Mouse (Mus musculus) embryonic facial prominence, embryonic 13.5 days (tissue): Measurements from ENCODE around the gene Bcat2. TPM values are rescaled to one million over a fixed set of nuclear protein-coding genes. Genes with fewer than 3 reads are reported as not detected.

ENCODE experiments used
- ATAC-seq: fragments of 200-750 bp; cut with Nextera tagmentation; 2 replicates; pipeline ENCODE4 v1.8.0; 2017; ENCODE audit warnings: low read depth; ENCODE audit not compliant: insufficient number of reproducible peaks, insufficient read depth, low FRiP score, low TSS enrichment
- H3K27ac ChIP-seq: fragments of 300-500 bp; sonication (generic); 2 replicates; pipeline ENCODE4 v1.5.1; 2015; ENCODE audit warnings: moderate library complexity, mild to moderate bottlenecking, inconsistent platforms
- H3K27me3 ChIP-seq: fragments of 300-500 bp; sonication (generic); 2 replicates; pipeline ENCODE4 v1.6.1; 2015; ENCODE audit warnings: mild to moderate bottlenecking, inconsistent platforms
- H3K36me3 ChIP-seq: fragments of 300-500 bp; sonication (generic); 2 replicates; pipeline ENCODE4 v1.6.1; 2015; ENCODE audit warnings: mild to moderate bottlenecking, inconsistent platforms
- H3K4me1 ChIP-seq: fragments of 300-500 bp; sonication (generic); 2 replicates; pipeline ENCODE4 v1.6.1; 2015; ENCODE audit warnings: inconsistent platforms
- H3K4me2 ChIP-seq: fragments of 300-500 bp; sonication (generic); 2 replicates; pipeline ENCODE4 v1.6.1; 2015; ENCODE audit warnings: moderate library complexity, mild to moderate bottlenecking, inconsistent platforms
- H3K4me3 ChIP-seq: fragments of 300-500 bp; sonication (generic); 2 replicates; pipeline ENCODE4 v1.5.1; 2015; ENCODE audit warnings: mild to moderate bottlenecking, inconsistent platforms
- H3K9ac ChIP-seq: fragments of 300-500 bp; sonication (generic); 2 replicates; pipeline ENCODE4 v1.6.1; 2015; ENCODE audit warnings: mild to moderate bottlenecking, inconsistent platforms
- H3K9me3 ChIP-seq: fragments of 300-500 bp; sonication (generic); 2 replicates; pipeline ENCODE4 v1.6.1; 2016; ENCODE audit warnings: inconsistent platforms
- WGBS: fragments of 180-500 bp; shearing (Covaris S2); methylation state at CpG from one replicate; pipeline ENCODE4 v1.1.7; 2015; ENCODE audit warnings: mixed read lengths; 5-methylcytosine and 5-hydroxymethylcytosine counted together
- polyA plus RNA-seq: library from polyadenylated mRNA; unstranded; fragments of >200 nt; fragmentation: Nextera tagmentation; extraction: Ambion mirVana; gene quantifications from 2 replicates; pipeline ENCODE4 v1.2.1, GENCODE M21; 2015

Gene Bcat2
- polyA plus RNA-seq, 1 experiment from 2014 or later = 68.4 TPM

- peaks cover 9% of the 10 kb centered on the region; the same call in 1 of the 2 replicates for H3K4me1 ChIP-seq
- H3K4me3 ChIP-seq = no peak overlapping the region
- WGBS = 81% methylated on average over 7 of the region's 7 CpGs
- no peak overlapping the region for H3K4me2 ChIP-seq
- ATAC-seq = no peak
- no peak overlapping the region for H3K9ac ChIP-seq
- no peaks in the 10 kb centered on the region for H3K9me3 ChIP-seq
- H3K27ac ChIP-seq = no peak overlapping the region
- H3K36me3 ChIP-seq = peaks cover 10% of the 10 kb centered on the region
- H3K27me3 ChIP-seq = no peaks in the 10 kb centered on the region
Measured at GRCm38 (mm10) chr7:45591880-45592279, 21.9 kb downstream of the Bcat2 start.

- H3K4me3 ChIP-seq = no peak overlapping the region
- H3K4me1 ChIP-seq = peaks cover 9% of the 10 kb centered on the region; the same call in 1 of the 2 replicates
- no peak overlapping the region for H3K9ac ChIP-seq
- ATAC-seq = no peak
- no peaks in the 10 kb centered on the region for H3K9me3 ChIP-seq
- no peak overlapping the region for H3K27ac ChIP-seq
- 14% methylated on average over 10 of the region's 10 CpGs for WGBS
- no peaks in the 10 kb centered on the region for H3K27me3 ChIP-seq
- H3K36me3 ChIP-seq = peaks cover under 1% of the 10 kb centered on the region; the same call in 1 of the 2 replicates
- H3K4me2 ChIP-seq = no peak overlapping the region
Measured at GRCm38 (mm10) chr7:45593118-45593815, 23.3 kb downstream of the Bcat2 start.

- Histone ChIP-seq H3K9me3 (no peaks in the 10 kb centered on the region), H3K27ac (no peak overlapping the region), H3K9ac (no peak overlapping the region), H3K4me3 (no peak overlapping the region), H3K36me3 (no peaks in the 10 kb centered on the region), H3K4me1 (peaks cover 4% of the 10 kb centered on the region; the same call in 1 of the 2 replicates), H3K27me3 (no peaks in the 10 kb centered on the region), H3K4me2 (no peak overlapping the region)
- 63% methylated on average over 4 of the region's 4 CpGs for WGBS
- no peak for ATAC-seq
Measured at GRCm38 (mm10) chr7:45595176-45595575, 25.2 kb downstream of the Bcat2 start.

GRCm38 (mm10) chr7:45596107-45596506 is 26.2 kb downstream of the Bcat2 start:
- WGBS = 80% methylated on average over 1 of the region's 1 CpGs
- H3K27me3 ChIP-seq = no peaks in the 10 kb centered on the region
- H3K9ac ChIP-seq = no peak overlapping the region
- ATAC-seq = no peak
- no peak overlapping the region for H3K27ac ChIP-seq
- H3K4me2 ChIP-seq = no peak overlapping the region
- H3K36me3 ChIP-seq = no peaks in the 10 kb centered on the region
- no peaks in the 10 kb centered on the region for H3K9me3 ChIP-seq
- H3K4me3 ChIP-seq = no peak overlapping the region
- peaks cover 4% of the 10 kb centered on the region; the same call in 1 of the 2 replicates for H3K4me1 ChIP-seq

- 85% methylated on average over 5 of the region's 5 CpGs for WGBS
- H3K27ac ChIP-seq = no peak overlapping the region
- peaks cover 4% of the 10 kb centered on the region; the same call in 1 of the 2 replicates for H3K4me1 ChIP-seq
- no peak overlapping the region for H3K4me2 ChIP-seq
- no peak for ATAC-seq
- H3K27me3 ChIP-seq = no peaks in the 10 kb centered on the region
- H3K9ac ChIP-seq = no peak overlapping the region
- no peaks in the 10 kb centered on the region for H3K36me3 ChIP-seq
- no peaks in the 10 kb centered on the region for H3K9me3 ChIP-seq
- no peak overlapping the region for H3K4me3 ChIP-seq
Measured at GRCm38 (mm10) chr7:45597013-45597412, 27.1 kb downstream of the Bcat2 start.

GRCm38 (mm10) chr7:45597527-45597926 is 27.6 kb downstream of the Bcat2 start:
- no peak for ATAC-seq
- Histone ChIP-seq H3K9ac (no peak overlapping the region), H3K4me2 (no peak overlapping the region), H3K27me3 (no peaks in the 10 kb centered on the region), H3K9me3 (no peaks in the 10 kb centered on the region), H3K36me3 (no peaks in the 10 kb centered on the region), H3K4me3 (no peak overlapping the region), H3K4me1 (peaks cover 4% of the 10 kb centered on the region; the same call in 1 of the 2 replicates), H3K27ac (no peak overlapping the region)
- 87% methylated on average over 6 of the region's 6 CpGs for WGBS

GRCm38 (mm10) chr7:45598960-45599879 is 29.3 kb downstream of the Bcat2 start:
- no peaks in the 10 kb centered on the region for H3K9me3 ChIP-seq
- H3K27me3 ChIP-seq = no peaks in the 10 kb centered on the region
- no peak for ATAC-seq
- no peak overlapping the region for H3K27ac ChIP-seq
- no peak overlapping the region for H3K4me3 ChIP-seq
- H3K4me1 ChIP-seq = peaks cover 4% of the 10 kb centered on the region; the same call in 1 of the 2 replicates
- no peak overlapping the region for H3K4me2 ChIP-seq
- 0 out of 2 replicates have a peak overlapping the region, but pooled peaks have one; percentile 32 for H3K9ac ChIP-seq
- WGBS = 41% methylated on average over 18 of the region's 18 CpGs
- no peaks in the 10 kb centered on the region for H3K36me3 ChIP-seq

- ATAC-seq = no peak
- Histone ChIP-seq H3K4me3 (no peak overlapping the region), H3K9me3 (no peaks in the 10 kb centered on the region), H3K27me3 (no peaks in the 10 kb centered on the region), H3K36me3 (no peaks in the 10 kb centered on the region), H3K4me2 (no peak overlapping the region), H3K4me1 (no peaks in the 10 kb centered on the region), H3K27ac (0 out of 2 replicates have a peak overlapping the region, but pooled peaks have one; percentile 11), H3K9ac (no peak overlapping the region)
- WGBS = 70% methylated on average over 9 of the region's 9 CpGs
Measured at GRCm38 (mm10) chr7:45605704-45606289, 35.8 kb downstream of the Bcat2 start.

- Histone ChIP-seq H3K4me3 (no peak overlapping the region), H3K9ac (no peak overlapping the region), H3K36me3 (no peaks in the 10 kb centered on the region), H3K27ac (no peak overlapping the region), H3K27me3 (no peaks in the 10 kb centered on the region), H3K4me2 (no peak overlapping the region), H3K9me3 (no peaks in the 10 kb centered on the region), H3K4me1 (no peaks in the 10 kb centered on the region)
- 63% methylated on average over 1 of the region's 1 CpGs for WGBS
- ATAC-seq = no peak
Measured at GRCm38 (mm10) chr7:45609511-45609910, 39.6 kb downstream of the Bcat2 start.

- ATAC-seq = peak; percentile 28; the same call in 1 of the 2 replicates
- Histone ChIP-seq H3K27ac (peak overlapping the region; percentile 78), H3K4me1 (peaks cover 29% of the 10 kb centered on the region), H3K36me3 (no peaks in the 10 kb centered on the region), H3K9me3 (no peaks in the 10 kb centered on the region), H3K9ac (no peak overlapping the region), H3K27me3 (peaks cover 45% of the 10 kb centered on the region), H3K4me3 (no peak overlapping the region), H3K4me2 (no peak overlapping the region)
- 15% methylated on average over 6 of the region's 6 CpGs for WGBS
Measured at GRCm38 (mm10) chr7:45616277-45616676, 46.3 kb downstream of the Bcat2 start.

GRCm38 (mm10) chr7:45617042-45617695 is 47.2 kb downstream of the Bcat2 start, which contains the start of gene Fut1:
Fut1 (plus strand) TSS chr7:45617289.
- H3K36me3 ChIP-seq = no peaks in the 10 kb centered on the region
- peak within 1 kb of the TSS; percentile 49 for H3K9ac ChIP-seq
- H3K27ac ChIP-seq = peak within 1 kb of the TSS; percentile 78
- H3K4me1 ChIP-seq = peaks cover 29% of the 10 kb centered on the region
- H3K9me3 ChIP-seq = no peaks in the 10 kb centered on the region
- peak; percentile 56; the same call in 1 of the 2 replicates for ATAC-seq
- peak within 1 kb of the TSS; percentile 56 for H3K4me2 ChIP-seq
- peaks cover 45% of the 10 kb centered on the region for H3K27me3 ChIP-seq
- H3K4me3 ChIP-seq = peak within 1 kb of the TSS; percentile 32
- WGBS = 4% methylated on average over 31 of the region's 31 CpGs
